Mouse (Mus musculus): ENCODE results near the gene Gm6614. TPM values are rescaled to one million over a fixed set of nuclear protein-coding genes. Genes with fewer than 3 reads are reported as not detected.

Gene Gm6614
- polyA plus RNA-seq, 1 experiment from 2014 or later, result not detected

- Histone ChIP-seq H3K36me3 (no peaks in the 10 kb centered on the region), H3K4me2 (replicated peaks) (no peak overlapping the region), H3K4me3 (replicated peaks) (no peak overlapping the region), H3K9ac (replicated peaks) (no peak overlapping the region), H3K9me3 (no peaks in the 10 kb centered on the region), H3K27me3 (no peaks in the 10 kb centered on the region), H3K4me1 (replicated peaks) (no peaks in the 10 kb centered on the region), H3K27ac (no peak overlapping the region)
- WGBS, result 84% methylated on average over 5 of the region's 5 CpGs
- ATAC-seq, result no peak
These were observed 50.7 kb downstream of the Gm6614 start for GRCm38 (mm10) chr6:141960482-141960881.

GRCm38 (mm10) chr6:141946862-141947261, 64.4 kb downstream of the Gm6614 start, which contains the start of gene Slco1a1:
Slco1a1 (minus strand) TSS chr6:141946962.
- Histone ChIP-seq H3K9me3 (no peaks in the 10 kb centered on the region), H3K4me3 (replicated peaks) (no peak within 1 kb of the TSS), H3K4me1 (replicated peaks) (no peaks in the 10 kb centered on the region), H3K27me3 (no peaks in the 10 kb centered on the region), H3K36me3 (no peaks in the 10 kb centered on the region), H3K9ac (replicated peaks) (no peak within 1 kb of the TSS), H3K4me2 (replicated peaks) (no peak within 1 kb of the TSS), H3K27ac (no peak within 1 kb of the TSS)
- ATAC-seq, result no peak

GRCm38 (mm10) chr6:141940451-141940850, 70.8 kb downstream of the Gm6614 start:
- Histone ChIP-seq H3K9me3 (no peaks in the 10 kb centered on the region), H3K9ac (replicated peaks) (no peak overlapping the region), H3K27ac (no peak overlapping the region), H3K36me3 (no peaks in the 10 kb centered on the region), H3K4me3 (replicated peaks) (no peak overlapping the region), H3K4me1 (replicated peaks) (no peaks in the 10 kb centered on the region), H3K4me2 (replicated peaks) (no peak overlapping the region), H3K27me3 (no peaks in the 10 kb centered on the region)
- WGBS, result 90% methylated on average over 1 of the region's 1 CpGs
- no peak for ATAC-seq

Other genes starting within 250 kb of the Gm6614 start
- gene Gm5724, start 237.6 kb downstream of the Gm6614 start, polyA plus RNA-seq (2015; fragmentation: Nextera tagmentation; extraction: Ambion mirVana), result not detected in 2 replicates
- gene Slco1a4, start 155.2 kb downstream of the Gm6614 start, polyA plus RNA-seq (2015; fragmentation: Nextera tagmentation; extraction: Ambion mirVana), result 0.59 and 1.0 TPM in 2 replicates
- gene Slco1a1, start 64.5 kb downstream of the Gm6614 start, polyA plus RNA-seq (2015; fragmentation: Nextera tagmentation; extraction: Ambion mirVana), result not detected in 2 replicates
- not detected in 2 replicates for gene Slco1a6, start 197.1 kb upstream of the Gm6614 start, polyA plus RNA-seq (2015; fragmentation: Nextera tagmentation; extraction: Ambion mirVana)

All from midbrain, embryonic 13.5 days (tissue).